Mouse (Mus musculus): ENCODE measurements at regions not wholly inside any gene's neighbourhood (a gene's known extent, or its start where the extent isn't known, plus 50 kb on each side); places are given as distances from the start of the nearest gene placed in this dataset.

DNA sequence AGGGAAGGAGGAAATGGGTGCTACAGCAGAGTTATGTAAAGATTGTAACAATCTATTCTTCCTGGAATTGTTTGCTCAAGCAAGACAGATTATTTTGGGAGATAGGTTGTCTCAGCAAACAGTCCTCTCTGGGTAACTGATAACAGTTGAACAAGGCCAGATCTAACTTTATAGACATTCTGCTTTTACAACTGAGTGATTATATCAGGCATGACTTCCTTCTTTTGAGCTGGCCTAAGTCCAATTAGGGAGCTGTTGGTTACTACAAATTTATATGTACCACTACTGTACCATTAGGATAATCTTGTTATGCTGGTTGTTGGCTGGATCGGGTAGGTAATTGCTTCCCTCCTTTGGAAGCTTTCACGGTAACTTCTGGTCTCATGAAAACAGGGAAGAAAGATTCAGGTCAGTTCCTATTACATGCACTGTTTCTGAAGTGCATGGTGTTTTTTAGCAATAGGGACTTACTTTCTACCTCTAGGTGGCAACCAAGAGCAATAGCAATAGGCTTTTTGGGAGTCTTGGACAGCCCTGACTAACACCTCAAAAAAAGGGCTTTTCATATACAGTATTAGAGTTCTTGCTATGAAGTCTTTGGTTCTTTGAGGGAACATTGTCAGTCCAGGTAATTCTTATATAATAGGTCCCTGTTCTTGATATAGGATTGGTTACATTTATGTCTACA is 363.9 kb upstream of the Slc5a7 start:
- Histone ChIP-seq H3K36me3 (no peaks in the 10 kb centered on the region), H3K9me3 (replicated peaks) (no peaks in the 10 kb centered on the region), H3K9ac (replicated peaks) (no peak overlapping the region), H3K27me3 (replicated peaks) (no peaks in the 10 kb centered on the region), H3K4me2 (no peak overlapping the region), H3K4me1 (no peaks in the 10 kb centered on the region), H3K27ac (replicated peaks) (no peak overlapping the region), H3K4me3 (replicated peaks) (no peak overlapping the region)
- no peak for ATAC-seq (ENCODE audit: low FRiP score)
- WGBS = 68% methylated on average over 2 of the region's 2 CpGs

DNA sequence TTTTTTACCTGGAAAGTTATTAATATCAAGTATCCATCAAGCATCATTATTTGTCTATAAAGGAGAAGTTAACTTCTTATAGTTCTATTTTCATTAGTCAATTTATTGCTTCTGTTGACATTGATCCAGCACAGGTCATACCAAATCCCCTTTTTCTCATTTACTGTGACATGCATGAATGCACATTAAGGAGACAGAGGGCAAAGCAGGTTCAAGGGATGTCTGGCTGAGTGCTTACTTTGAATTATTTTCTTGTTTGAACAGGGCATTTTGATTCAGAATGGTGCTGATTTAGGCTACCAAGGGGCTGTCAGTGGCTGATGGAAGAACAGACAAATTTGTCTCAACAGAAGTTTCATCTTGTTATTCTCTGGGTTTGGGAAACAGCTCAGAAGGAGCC is 357.7 kb upstream of the Slc5a7 start:
- Histone ChIP-seq H3K4me2 (no peak overlapping the region), H3K27me3 (replicated peaks) (no peaks in the 10 kb centered on the region), H3K4me3 (replicated peaks) (no peak overlapping the region), H3K27ac (replicated peaks) (no peak overlapping the region), H3K9me3 (replicated peaks) (no peaks in the 10 kb centered on the region), H3K36me3 (no peaks in the 10 kb centered on the region), H3K4me1 (no peaks in the 10 kb centered on the region), H3K9ac (replicated peaks) (no peak overlapping the region)
- no peak for ATAC-seq (ENCODE audit: low FRiP score)

Measured in neural tube, embryonic 15.5 days (tissue).